Mouse (Mus musculus) gastrocnemius, adult 8-10 months (tissue): Measurements from ENCODE around the gene Wscd2. TPM values are rescaled to one million over a fixed set of nuclear protein-coding genes. Genes with fewer than 3 reads are reported as not detected.

Source experiments
- total RNA-seq, 4 experiments: library from RNA; stranded (reverse); gene quantifications; 2 replicates each; pipeline ENCODE4 v1.2.4; 2022

Gene Wscd2
- total RNA-seq, 4 experiments from 2014 or later = 0.13 to 0.29 (median 0.15) TPM

Other genes with a start within 250 kb of the Wscd2 start
- under 1 TPM; 0.29 to 0.58 (median 0.42) TPM for gene Sgsm1, start 179.5 kb upstream of the Wscd2 start, total RNA-seq
- gene Aym1, start 133.0 kb upstream of the Wscd2 start, total RNA-seq = not detected
- 10 to 100 TPM in 1 of 4 experiments, 1 to 10 TPM in 3; 6.6 to 11.3 (median 8.4) TPM for gene Cmklr1, start 160.1 kb downstream of the Wscd2 start, total RNA-seq
- gene 1700069L16Rik, start 234.4 kb downstream of the Wscd2 start, total RNA-seq = not detected
- gene Ficd, start 245.5 kb downstream of the Wscd2 start, total RNA-seq = 1 to 10 TPM; 9.6 to 9.8 (median 9.7) TPM